Mouse (Mus musculus): ENCODE data around the gene Slc5a11. TPM values are rescaled to one million over a fixed set of nuclear protein-coding genes. Genes with fewer than 3 reads are reported as not detected.
A peak's percentile ranks its signal among the peaks of the same experiment; 100 is the strongest.

The Slc5a11 gene
- total RNA-seq (2022) = not detected

DNA sequence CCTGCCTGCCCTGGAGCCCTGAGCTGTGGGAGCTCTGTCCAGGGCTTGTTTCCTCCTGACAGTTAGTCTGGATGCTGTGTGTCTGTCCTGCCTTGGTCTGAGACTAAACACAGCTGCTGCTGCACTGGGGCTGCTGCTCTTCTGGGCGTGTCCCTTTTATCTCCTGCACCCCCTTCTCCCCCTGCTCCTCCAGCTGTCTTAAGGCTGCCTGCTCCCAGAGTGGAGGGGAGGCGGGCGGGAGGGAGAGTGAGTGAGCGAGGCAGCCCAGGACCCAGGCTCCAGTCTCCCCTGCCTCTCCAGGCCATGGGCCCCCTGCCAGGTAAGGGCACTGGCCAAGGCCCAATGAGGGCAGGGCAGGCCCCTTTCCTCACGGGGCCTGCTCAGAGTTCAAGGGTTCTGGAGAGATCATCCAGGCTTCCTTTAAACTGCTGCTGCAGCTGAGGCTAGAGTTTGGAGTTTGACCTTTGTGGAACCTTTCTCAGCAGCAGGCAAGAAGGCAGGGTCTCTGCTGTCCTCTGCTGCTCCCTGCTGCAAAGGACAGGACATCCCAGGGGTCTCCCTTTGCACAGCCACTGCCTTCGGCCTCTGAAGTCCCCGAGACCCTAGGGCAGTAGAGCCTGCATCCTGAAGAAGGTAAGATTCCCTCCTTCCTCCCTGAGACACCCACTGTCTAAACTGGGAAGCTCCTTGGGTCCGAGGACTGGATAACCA lies at the start of gene Slc5a11:
Gene Slc5a11 (plus strand): TSS at position 416 of the 711 bp plus-strand sequence.
- DNase-seq (ENCODE audit: low spot score) = no peak

GRCm38 (mm10) chr7:123167436-123167835 lies 47.1 kb upstream of the Slc5a11 start:
- DNase-seq (ENCODE audit: low spot score) = no peak

DNA sequence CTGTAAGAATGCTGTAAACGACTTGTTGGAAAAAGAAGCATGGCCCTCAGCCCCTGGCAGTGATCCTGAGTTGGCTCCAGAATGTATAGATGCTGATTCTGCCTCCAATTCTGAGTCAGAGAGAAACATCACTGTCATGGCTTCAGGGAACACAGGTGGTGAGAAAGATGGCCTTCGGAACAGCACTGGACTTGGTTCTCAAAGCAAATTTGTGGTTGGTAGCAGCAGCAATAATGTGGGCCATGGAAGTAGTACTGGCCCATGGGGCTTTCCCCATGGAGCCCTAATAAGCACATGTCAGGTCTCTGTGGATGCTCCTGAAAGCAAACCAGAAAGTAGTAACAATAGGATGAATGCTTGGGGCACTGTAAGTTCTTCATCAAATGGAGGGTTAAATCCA lies 45.0 kb upstream of the Slc5a11 start:
- DNase-seq (ENCODE audit: low spot score) = no peak

DNA sequence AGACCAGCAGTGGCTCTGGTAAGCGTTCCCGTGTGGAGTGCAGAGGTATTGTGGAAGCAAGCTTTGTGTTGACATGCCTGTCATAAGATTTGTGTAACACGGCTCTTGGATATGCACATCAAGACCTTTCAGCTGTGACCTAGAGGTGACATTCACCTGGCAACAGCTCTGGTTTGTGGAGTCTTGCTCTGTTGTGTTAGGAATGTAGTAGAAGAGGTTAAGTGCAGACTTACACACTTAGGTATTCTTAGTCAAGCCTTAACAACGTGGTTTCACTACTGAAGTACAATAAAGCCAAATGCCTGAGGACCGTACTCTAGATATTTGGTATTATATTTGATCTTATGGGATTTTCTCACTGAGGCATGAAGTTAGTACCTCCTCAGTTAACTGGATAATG lies 42.5 kb upstream of the Slc5a11 start:
- no peak for DNase-seq (ENCODE audit: low spot score)

GRCm38 (mm10) chr7:123177215-123177614 lies 37.4 kb upstream of the Slc5a11 start:
- no peak for DNase-seq (ENCODE audit: low spot score)

DNA sequence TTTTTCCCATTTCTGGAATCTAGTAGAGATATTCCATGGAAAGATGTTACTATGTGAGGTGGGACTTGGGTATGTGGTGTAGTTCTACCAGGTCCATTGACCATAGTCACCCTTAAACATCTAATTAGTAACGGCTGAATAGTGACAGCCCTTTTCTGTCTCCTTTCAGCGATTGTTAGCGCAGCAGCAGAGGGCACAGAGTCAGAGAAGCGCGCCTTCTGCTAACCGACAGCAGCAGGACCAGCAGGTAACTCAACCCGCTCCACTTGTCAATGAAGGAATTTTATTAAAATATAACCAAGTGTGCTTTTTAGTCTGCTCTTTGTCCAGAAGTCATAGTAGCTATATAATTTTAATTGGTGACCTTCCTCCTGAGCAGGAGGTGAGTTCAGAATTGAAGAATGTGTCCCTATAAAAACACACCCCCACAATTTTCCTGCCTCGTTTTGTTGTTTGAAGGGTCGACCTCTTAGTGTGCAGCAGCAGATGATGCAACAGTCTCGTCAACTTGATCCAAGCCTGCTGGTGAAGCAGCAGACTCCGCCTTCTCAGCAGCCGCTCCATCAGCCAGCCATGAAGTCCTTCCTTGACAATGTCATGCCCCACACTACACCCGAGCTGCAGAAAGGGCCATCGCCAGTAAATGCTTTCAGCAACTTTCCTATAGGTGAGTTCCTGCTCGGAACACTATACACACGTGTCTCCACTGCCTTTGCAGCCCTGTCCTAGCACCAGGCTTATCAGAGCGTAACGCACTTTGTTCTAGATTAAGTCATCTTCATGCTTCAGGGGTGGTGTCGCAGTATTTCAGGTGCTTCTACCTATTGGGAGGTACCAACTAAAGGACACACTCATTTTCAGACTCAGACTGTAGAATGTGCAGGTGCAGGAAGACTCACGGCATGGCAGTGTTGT lies 32.5 kb upstream of the Slc5a11 start:
- DNase-seq (ENCODE audit: low spot score) = no peak

GRCm38 (mm10) chr7:123184891-123185290 lies 29.7 kb upstream of the Slc5a11 start:
- no peak for DNase-seq (ENCODE audit: low spot score)

DNA sequence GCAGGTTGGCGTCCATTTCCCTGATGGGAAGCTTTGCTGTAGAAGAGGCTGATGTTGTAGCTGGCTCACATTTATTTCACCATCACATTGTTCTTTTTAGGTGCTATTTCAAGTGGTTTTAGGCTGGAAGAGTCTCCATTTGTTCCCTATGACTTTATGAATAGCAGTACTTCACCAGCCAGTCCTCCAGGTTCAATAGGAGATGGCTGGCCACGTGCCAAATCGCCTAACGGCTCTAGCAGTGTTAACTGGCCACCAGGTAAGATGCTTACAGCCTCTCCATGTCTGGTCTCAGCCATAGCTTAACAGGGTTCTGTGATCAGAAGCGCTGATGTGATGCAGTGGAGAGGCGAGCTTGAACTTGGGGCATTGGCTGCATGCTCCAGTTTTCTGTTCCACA lies 28.1 kb upstream of the Slc5a11 start:
- no peak for DNase-seq (ENCODE audit: low spot score)

DNA sequence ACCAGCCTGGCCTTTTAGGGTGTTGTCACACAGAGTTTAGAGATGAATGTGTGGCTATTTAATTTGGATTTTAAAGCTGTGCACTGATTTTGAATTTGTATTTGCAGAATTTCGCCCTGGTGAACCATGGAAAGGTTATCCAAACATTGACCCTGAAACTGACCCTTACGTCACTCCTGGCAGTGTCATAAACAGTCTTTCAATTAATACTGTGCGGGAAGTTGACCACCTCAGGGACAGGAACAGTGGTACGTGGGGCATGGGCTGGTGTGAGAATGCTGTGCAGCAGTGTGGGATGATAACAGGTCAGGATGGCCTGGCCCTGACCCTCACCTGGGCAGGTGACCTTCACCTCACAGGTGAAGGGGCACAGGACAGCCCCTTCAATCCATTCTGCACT lies 27.3 kb upstream of the Slc5a11 start:
- DNase-seq (ENCODE audit: low spot score) = no peak

DNA sequence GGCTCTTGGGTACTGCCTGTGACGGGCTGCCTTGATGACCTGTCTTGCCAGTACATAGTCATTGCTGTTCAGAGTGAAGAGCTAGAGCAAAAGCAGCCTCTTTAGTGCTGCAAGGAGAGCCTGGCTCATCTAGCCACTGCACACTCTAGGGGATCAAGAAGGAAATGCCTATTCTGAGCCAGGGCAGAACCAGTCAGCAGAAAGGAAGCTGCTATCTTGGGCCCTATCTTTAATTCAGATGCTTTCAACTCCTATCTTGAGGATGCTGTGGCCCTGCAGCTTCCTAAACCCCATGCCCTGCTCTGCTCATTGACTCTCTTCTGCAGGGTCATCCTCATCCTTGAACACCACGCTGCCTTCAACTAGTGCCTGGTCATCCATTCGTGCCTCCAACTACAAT lies 26.1 kb upstream of the Slc5a11 start:
- DNase-seq (ENCODE audit: low spot score) = no peak

DNA sequence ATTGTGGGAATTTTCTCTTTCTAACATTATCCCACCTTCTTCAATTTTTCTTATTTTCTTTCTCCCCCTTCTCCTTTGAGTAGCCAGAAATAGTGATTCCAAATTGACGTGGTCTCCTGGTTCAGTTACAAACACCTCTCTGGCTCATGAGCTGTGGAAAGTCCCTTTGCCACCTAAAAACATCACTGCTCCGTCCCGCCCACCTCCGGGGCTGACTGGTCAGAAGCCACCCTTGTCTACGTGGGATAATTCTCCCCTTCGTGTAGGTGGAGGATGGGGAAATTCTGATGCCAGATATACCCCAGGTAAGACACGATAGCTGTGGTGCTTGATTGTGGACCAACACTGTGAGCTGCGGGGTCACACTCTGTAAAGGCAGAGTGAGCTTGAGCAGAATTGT lies 24.8 kb upstream of the Slc5a11 start:
- no peak for DNase-seq (ENCODE audit: low spot score)

GRCm38 (mm10) chr7:123191731-123192130 lies 22.8 kb upstream of the Slc5a11 start:
- no peak for DNase-seq (ENCODE audit: low spot score)

GRCm38 (mm10) chr7:123193201-123193600 lies 21.4 kb upstream of the Slc5a11 start:
- no peak for DNase-seq (ENCODE audit: low spot score)

GRCm38 (mm10) chr7:123194696-123195095 lies 19.9 kb upstream of the Slc5a11 start:
- no peak for DNase-seq (ENCODE audit: low spot score)

- no peak for DNase-seq (ENCODE audit: low spot score)
These were observed 18.1 kb upstream of the Slc5a11 start for GRCm38 (mm10) chr7:123196432-123196831.

- DNase-seq (ENCODE audit: low spot score) = no peak
These were observed 15.9 kb upstream of the Slc5a11 start for GRCm38 (mm10) chr7:123198695-123199094.

DNA sequence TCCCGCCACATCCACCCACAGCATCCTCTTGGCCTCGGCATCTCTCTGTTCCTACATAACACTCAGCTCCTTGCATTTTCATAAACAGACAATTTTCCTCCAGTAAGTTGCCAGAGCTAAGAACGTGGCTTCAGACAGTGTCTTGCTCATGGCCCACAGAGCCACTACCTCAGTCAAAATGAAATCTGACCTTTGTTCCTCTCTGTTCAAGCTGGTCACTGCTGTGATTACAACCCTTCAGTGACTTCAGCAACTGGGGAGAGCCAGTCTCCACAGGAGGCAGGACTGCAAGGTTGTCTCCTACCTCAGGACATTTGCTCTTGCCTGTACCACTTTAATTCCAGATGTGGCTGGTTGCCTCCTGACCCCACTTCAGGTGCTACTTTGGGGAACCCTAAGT lies 15.4 kb upstream of the Slc5a11 start:
- no peak for DNase-seq (ENCODE audit: low spot score)

- no peak for DNase-seq (ENCODE audit: low spot score)
These were observed 14.8 kb upstream of the Slc5a11 start for GRCm38 (mm10) chr7:123199656-123200206.

DNA sequence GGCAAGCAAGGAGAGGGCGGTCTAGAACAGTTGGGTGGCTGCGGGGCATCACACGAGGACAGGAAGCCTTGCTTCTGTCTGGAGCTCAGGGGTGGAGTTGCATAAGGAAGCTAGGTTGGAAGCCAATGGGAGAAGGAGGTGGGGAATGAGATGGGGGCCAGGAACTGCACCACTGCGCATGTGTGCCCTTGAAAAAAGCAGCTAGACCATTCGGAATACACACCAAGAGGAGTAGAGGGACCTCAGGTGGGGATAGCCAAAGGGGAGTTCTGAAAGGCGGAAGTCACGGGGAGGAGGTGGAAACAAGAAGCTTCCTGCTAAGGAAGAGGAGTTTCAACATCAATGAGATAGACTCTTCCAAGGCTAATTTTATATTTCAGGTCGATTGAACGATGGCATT lies 13.9 kb upstream of the Slc5a11 start:
- DNase-seq (ENCODE audit: low spot score) = no peak

DNA sequence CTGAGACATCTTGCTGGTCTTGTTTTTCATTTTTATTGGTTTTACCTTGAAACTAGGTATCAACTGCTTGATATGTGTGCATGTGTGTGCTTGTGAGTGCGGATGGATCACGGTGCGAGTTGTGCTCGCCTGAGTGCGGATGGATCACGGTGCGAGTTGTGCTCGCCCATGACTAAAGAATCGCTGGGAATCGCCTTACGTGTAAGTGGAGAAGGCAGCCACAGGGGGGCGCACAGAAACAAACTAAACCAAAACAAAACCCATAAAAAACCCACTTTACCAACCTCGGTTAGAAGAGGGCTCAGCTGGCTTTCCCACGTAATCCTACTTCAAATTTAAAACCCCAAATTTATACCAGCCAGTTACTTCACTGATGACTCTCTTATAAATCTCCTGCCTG lies 9.3 kb upstream of the Slc5a11 start:
- peak; percentile 14 for DNase-seq (ENCODE audit: low spot score)

DNA sequence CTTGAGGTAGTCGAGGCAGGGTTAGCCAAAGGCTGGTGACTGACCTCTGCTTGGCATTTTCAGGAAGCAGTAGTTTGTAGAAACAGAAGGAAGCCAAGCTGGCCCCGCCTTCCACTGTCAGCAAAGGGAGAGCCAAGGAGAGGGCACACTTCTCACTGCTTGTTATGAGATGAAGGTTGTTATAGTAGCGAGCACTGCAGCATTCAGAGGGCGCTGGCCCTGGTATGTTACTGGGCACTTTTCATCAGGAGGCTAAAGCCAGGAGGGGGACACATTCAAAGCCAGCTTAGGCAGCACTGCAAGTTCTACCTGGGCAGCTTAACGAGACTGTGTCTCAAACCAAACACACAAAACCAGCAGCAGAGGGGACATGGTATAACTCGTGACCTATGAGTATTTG lies 7.0 kb upstream of the Slc5a11 start:
- DNase-seq (ENCODE audit: low spot score) = no peak

DNA sequence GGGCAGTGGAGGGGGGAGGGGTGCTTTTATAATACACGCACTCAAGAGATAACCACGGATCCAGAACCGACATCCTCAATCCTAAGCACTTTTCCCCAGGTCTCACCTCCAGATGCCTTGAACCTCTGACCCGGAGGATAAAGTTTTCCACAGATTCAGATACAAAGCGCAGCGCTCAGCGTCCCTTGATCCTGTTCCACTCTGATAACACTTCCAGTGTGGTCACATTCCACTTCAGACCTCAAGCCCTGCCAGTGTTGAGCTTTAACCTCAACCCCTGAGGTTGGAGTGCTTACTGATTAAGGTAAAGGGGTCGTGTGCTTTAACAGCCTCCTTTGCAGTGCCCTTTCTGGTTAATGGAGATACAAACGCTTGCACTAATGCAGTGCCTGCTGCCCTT lies 4.7 kb upstream of the Slc5a11 start:
- DNase-seq (ENCODE audit: low spot score) = no peak

DNA sequence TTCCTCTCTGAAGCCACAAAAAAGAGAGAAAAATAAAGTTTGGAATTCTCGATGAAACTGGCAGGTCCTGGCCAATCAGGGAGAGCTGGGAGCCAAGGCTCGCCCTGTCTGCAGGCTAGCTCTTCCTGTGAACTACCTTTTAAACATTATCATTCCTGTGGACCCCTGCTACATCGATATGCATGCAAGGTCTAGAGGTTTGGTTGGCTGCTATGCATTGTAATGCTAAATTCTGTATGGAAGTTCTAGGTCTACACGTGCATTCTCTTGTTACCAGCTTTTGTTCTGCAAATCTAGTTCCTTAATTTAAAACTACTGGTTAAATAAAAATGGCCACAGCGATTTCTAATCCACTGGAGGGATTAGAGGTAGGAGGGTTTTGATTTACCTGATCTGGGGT lies 3.1 kb upstream of the Slc5a11 start:
- no peak for DNase-seq (ENCODE audit: low spot score)
